Mouse (Mus musculus): ENCODE data around the gene Wfdc16.

- no peak for TF ChIP-seq POLR2A (IDR thresholded peaks at IDR 0.05; ENCODE audit: low read depth, low read length)
- TF ChIP-seq CTCF (IDR thresholded peaks at IDR 0.05; ENCODE audit: borderline replicate concordance, insufficient read depth, low read length), result no peak
Observed at GRCm38 (mm10) chr2:164608781-164609180, 29.8 kb downstream of the Wfdc16 start.

Data from embryonic fibroblast, embryonic 13.5 days (primary cell).